Mouse (Mus musculus) heart, embryonic 14.5 days (tissue): ENCODE results near the gene Efcab11. TPM values are rescaled to one million over a fixed set of nuclear protein-coding genes. Genes with fewer than 3 reads are reported as not detected.
A peak's percentile ranks its signal among the peaks of the same experiment; 100 is the strongest.

ENCODE experiments used
- ATAC-seq: fragments of 200-750 bp; cut with Nextera tagmentation; 2 replicates; pipeline ENCODE4 v1.8.0; 2017; ENCODE audit warnings: low read depth, moderate TSS enrichment; ENCODE audit not compliant: insufficient number of reproducible peaks, insufficient read depth, low FRiP score
- H3K27ac ChIP-seq, 2 experiments: fragments of 200-500 bp in 1 of 2; fragments of 300-500 bp in 1 of 2; sonication (generic) in 1 of 2; replicated peaks in 1 of 2; 2 replicates each; pipeline ENCODE4 v1.5.1; 2012 to 2014; ENCODE audit warnings: low read depth in 2 of 2, low read length in 2 of 2, control low read depth in 1 of 2, mild to moderate bottlenecking in 1 of 2, mixed read lengths in 1 of 2; ENCODE audit not compliant: control insufficient read depth in 1 of 2, insufficient read depth in 1 of 2
- H3K27me3 ChIP-seq: fragments of 300-500 bp; sonication (generic); 2 replicates; pipeline ENCODE4 v1.6.1; 2014; ENCODE audit warnings: mild to moderate bottlenecking, low read length, control low read depth; ENCODE audit not compliant: control insufficient read depth, insufficient read depth
- H3K36me3 ChIP-seq: fragments of 300-500 bp; sonication (generic); 2 replicates; pipeline ENCODE4 v1.6.1; 2014; ENCODE audit warnings: mild to moderate bottlenecking, control low read depth, low read length, mixed read lengths; ENCODE audit not compliant: control insufficient read depth, insufficient read depth
- H3K4me1 ChIP-seq, 2 experiments: fragments of 200-500 bp in 1 of 2; fragments of 300-500 bp in 1 of 2; sonication (generic) in 1 of 2; 2 replicates each; pipeline ENCODE4 v1.6.1; 2012 to 2014; ENCODE audit warnings: low read length in 2 of 2, control low read depth in 1 of 2, mixed read lengths in 1 of 2; ENCODE audit not compliant: control insufficient read depth in 2 of 2, insufficient read depth in 2 of 2
- H3K4me2 ChIP-seq: fragments of 300-500 bp; sonication (generic); 2 replicates; pipeline ENCODE4 v1.6.1; 2014; ENCODE audit warnings: mild to moderate bottlenecking, low read length
- H3K4me3 ChIP-seq, 2 experiments: fragments of 200-500 bp in 1 of 2; fragments of 300-500 bp in 1 of 2; sonication (generic) in 1 of 2; 2 replicates each; pipeline ENCODE4 v1.5.1; 2012 to 2014; ENCODE audit warnings: low read length in 2 of 2, mild to moderate bottlenecking in 2 of 2, control low read depth in 1 of 2, low read depth in 1 of 2, moderate library complexity in 1 of 2; ENCODE audit not compliant: control insufficient read depth in 1 of 2, insufficient read depth in 1 of 2
- H3K9ac ChIP-seq: fragments of 300-500 bp; sonication (generic); 2 replicates; pipeline ENCODE4 v1.6.1; 2014; ENCODE audit warnings: mild to moderate bottlenecking, low read length
- H3K9me3 ChIP-seq: fragments of 300-500 bp; sonication (generic); 2 replicates; pipeline ENCODE4 v1.6.1; 2016; ENCODE audit warnings: low read length, control low read depth; ENCODE audit not compliant: control insufficient read depth
- WGBS: fragments of 180-500 bp; shearing (Covaris S2); extraction: QIAGEN DNeasy Blood & Tissue Kit; methylation state at CpG from one replicate; pipeline ENCODE4 v1.1.7; 2014; 5-methylcytosine and 5-hydroxymethylcytosine counted together
- polyA plus RNA-seq: library from polyadenylated mRNA; unstranded; fragments of >200 nt; fragmentation: Nextera tagmentation; extraction: Ambion mirVana; gene quantifications from 2 replicates; pipeline ENCODE4 v1.2.1, GENCODE M21; 2014

Gene Efcab11
- polyA plus RNA-seq, 1 experiment from 2014 or later, result 11.0 TPM

DNA sequence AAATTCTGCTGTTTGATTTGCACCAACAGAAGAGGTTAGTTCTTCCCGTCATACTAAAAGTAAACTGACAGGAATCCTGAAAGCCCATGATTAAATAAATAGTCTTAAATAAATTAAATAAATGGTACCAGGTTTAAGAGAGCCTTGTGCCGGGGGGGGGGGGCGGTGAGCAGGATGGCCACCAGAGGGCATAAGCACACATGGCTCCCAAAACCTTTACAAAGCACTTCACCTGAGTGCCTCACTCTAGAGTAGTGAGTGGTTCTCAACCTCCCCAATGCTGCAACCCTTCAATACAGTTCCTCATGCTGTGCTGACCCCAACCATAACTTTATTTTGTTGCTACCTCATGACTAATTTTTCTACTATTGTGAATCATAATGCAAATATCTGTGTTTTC is 15.8 kb upstream of the Efcab11 start:
- ATAC-seq, result no peak
- WGBS, result 53% methylated on average over 2 of the region's 3 CpGs

GRCm38 (mm10) chr12:99898248-99898870 is 14.1 kb upstream of the Efcab11 start:
- Histone ChIP-seq H3K4me1 (peaks cover 4 to 13% of the 10 kb centered on the region in 2 experiments; a peak in 3 of 4 replicates), H3K9me3 (no peaks in the 10 kb centered on the region), H3K4me3 (no peak overlapping the region), H3K4me2 (no peak overlapping the region), H3K27ac (no peak overlapping the region), H3K9ac (no peak overlapping the region), H3K36me3 (peaks cover 62% of the 10 kb centered on the region), H3K27me3 (no peaks in the 10 kb centered on the region)
- ATAC-seq, result no peak
- WGBS, result 82% methylated on average over 16 of the region's 16 CpGs

More for the DNA sequence above, 15.8 kb upstream of the Efcab11 start:
- H3K9ac ChIP-seq, result no peak overlapping the region
- peaks cover 6 to 15% of the 10 kb centered on the region in 2 experiments; a peak in 3 of 4 replicates for H3K4me1 ChIP-seq
- H3K27me3 ChIP-seq, result no peaks in the 10 kb centered on the region
- peaks cover 54% of the 10 kb centered on the region for H3K36me3 ChIP-seq
- H3K9me3 ChIP-seq, result no peaks in the 10 kb centered on the region
- H3K4me2 ChIP-seq, result no peak overlapping the region
- H3K27ac ChIP-seq, result no peak overlapping the region
- H3K4me3 ChIP-seq, result no peak overlapping the region

DNA sequence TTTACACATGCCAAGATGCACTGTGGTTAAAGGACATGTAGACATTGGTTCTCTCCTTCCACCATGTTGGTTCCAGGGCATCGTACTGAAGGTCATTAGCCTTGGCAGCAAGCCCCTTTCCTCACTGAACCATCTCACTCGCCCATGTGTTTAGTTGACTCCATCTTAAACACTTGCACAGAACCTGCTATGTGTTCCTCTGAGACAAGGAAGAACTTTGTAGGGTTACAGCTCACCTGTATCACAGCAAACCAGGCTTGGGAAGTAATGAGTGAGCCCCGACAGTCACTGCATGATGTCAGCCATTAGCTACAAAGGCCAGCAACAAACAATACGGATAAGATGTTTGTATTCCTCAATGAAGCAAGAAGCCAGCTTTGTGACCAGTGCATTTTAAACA is 13.6 kb upstream of the Efcab11 start:
- no peak overlapping the region for H3K4me3 ChIP-seq
- no peak overlapping the region for H3K27ac ChIP-seq
- peaks cover 3 to 8% of the 10 kb centered on the region in 2 experiments; a peak in 3 of 4 replicates for H3K4me1 ChIP-seq
- H3K9me3 ChIP-seq, result no peaks in the 10 kb centered on the region
- H3K4me2 ChIP-seq, result no peak overlapping the region
- H3K36me3 ChIP-seq, result peaks cover 65% of the 10 kb centered on the region
- no peak overlapping the region for H3K9ac ChIP-seq
- no peak for ATAC-seq
- 87% methylated on average over 4 of the region's 4 CpGs for WGBS
- no peaks in the 10 kb centered on the region for H3K27me3 ChIP-seq

DNA sequence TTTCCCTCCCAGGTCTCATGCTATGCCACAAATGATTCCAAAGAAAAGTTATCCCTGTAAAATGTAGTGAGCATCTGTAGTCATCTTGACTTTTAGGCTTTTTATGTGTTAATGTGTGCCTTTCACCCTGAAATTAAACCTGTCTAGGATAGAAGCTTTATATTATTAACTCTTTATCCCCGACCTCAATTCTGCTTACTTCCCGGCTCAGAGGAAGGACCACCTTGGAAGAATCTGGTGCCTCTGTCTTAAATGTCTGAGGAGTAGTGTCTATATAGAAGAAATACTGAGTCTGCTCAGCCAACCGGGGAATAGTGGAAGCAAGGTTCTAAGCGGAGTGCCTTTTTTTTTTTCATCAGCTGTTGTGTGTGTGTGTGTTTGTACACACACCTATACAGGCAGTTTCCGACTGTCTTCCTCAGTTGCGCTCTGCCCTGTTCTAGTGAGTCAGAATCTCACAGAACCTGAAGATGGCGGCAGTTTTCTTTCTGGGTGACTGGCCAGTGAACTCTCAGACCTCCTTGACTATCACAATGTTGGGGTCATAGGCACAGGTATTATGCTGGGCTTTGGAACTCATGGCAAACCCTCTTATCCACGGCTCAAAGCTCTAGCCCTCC is 1.2 kb upstream of the Efcab11 start:
- Histone ChIP-seq H3K4me2 (peak overlapping the region; percentile 86), H3K4me3 (peak overlapping the region; percentile 76 to 83), H3K27ac (peak overlapping the region in 1 of 2 experiments; percentile 89; a peak in 1 of 4 replicates), H3K9me3 (no peaks in the 10 kb centered on the region), H3K27me3 (no peaks in the 10 kb centered on the region), H3K9ac (peak overlapping the region; percentile 92), H3K4me1 (peaks cover 0 to 15% of the 10 kb centered on the region in 2 experiments; a peak in 2 of 4 replicates), H3K36me3 (no peaks in the 10 kb centered on the region)
- ATAC-seq, result no peak
- WGBS, result 52% methylated on average over 8 of the region's 8 CpGs

- Histone ChIP-seq H3K4me2 (peak overlapping the region; percentile 86), H3K27ac (peak overlapping the region; percentile 89), H3K9me3 (no peaks in the 10 kb centered on the region), H3K36me3 (no peaks in the 10 kb centered on the region), H3K4me3 (peak overlapping the region; percentile 59 to 83), H3K9ac (peak overlapping the region; percentile 92), H3K4me1 (peaks cover 0 to 15% of the 10 kb centered on the region in 2 experiments; a peak in 2 of 4 replicates), H3K27me3 (no peaks in the 10 kb centered on the region)
- WGBS, result under 1% methylated on average over 11 of the region's 11 CpGs
- no peak for ATAC-seq
These were observed 530 bp downstream of the Efcab11 start for GRCm38 (mm10) chr12:99883713-99884105.

GRCm38 (mm10) chr12:99883000-99883712 is 1.1 kb downstream of the Efcab11 start:
- no peaks in the 10 kb centered on the region for H3K36me3 ChIP-seq
- H3K4me3 ChIP-seq, result peak overlapping the region; percentile 59 to 83
- peak; percentile 89 for ATAC-seq
- H3K9ac ChIP-seq, result peak overlapping the region; percentile 92
- peaks cover 0 to 15% of the 10 kb centered on the region in 2 experiments; a peak in 2 of 4 replicates for H3K4me1 ChIP-seq
- no peaks in the 10 kb centered on the region for H3K9me3 ChIP-seq
- WGBS, result under 1% methylated on average over 38 of the region's 38 CpGs
- peak overlapping the region; percentile 86 for H3K4me2 ChIP-seq
- peak overlapping the region; percentile 89; a peak in 2 of 4 replicates for H3K27ac ChIP-seq
- no peaks in the 10 kb centered on the region for H3K27me3 ChIP-seq

DNA sequence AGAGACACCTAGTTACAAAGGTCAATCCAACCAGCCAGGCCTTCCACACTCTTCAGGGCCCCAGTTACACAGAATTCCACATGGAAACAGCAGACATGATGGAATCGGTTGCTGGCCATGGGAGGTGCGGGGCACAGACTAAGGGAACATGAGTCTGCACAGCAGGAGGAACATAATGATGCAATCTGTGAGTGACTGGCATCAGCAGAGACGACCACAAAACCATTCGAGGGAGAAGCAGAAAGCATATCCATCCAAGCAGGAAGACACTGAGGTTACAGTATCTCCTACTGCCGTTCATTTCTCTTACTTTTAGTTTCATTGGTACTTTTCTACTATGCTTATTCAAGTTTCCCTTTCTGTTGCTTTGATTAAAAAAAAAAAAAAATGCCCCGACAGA is 9.6 kb downstream of the Efcab11 start:
- ATAC-seq, result no peak
- H3K36me3 ChIP-seq, result 0 out of 2 replicates have a peak, but pooled peaks cover 3% of the 10 kb centered on the region
- H3K4me2 ChIP-seq, result no peak overlapping the region
- 86% methylated on average over 6 of the region's 6 CpGs for WGBS
- no peaks in the 10 kb centered on the region for H3K4me1 ChIP-seq
- H3K9ac ChIP-seq, result no peak overlapping the region
- no peak overlapping the region for H3K4me3 ChIP-seq
- no peaks in the 10 kb centered on the region for H3K9me3 ChIP-seq
- H3K27ac ChIP-seq, result no peak overlapping the region
- H3K27me3 ChIP-seq, result no peaks in the 10 kb centered on the region
